Mouse (Mus musculus): Measurements from ENCODE around the gene Vipas39.

GRCm38 (mm10) chr12:87301189-87301588, 35.1 kb upstream of the Vipas39 start:
- no peak for TF ChIP-seq CTCF (IDR thresholded peaks at IDR 0.05; ENCODE audit: borderline replicate concordance, extremely low read depth, insufficient read depth, insufficient read length)
- no peak for TF ChIP-seq POLR2A (IDR thresholded peaks at IDR 0.05; ENCODE audit: borderline replicate concordance, extremely low read depth, insufficient read depth, insufficient read length, poor library complexity, severe bottlenecking)

Data from brain, embryonic 14.5 days (tissue).